Mouse (Mus musculus): ENCODE measurements at regions not wholly inside any gene's neighbourhood (a gene's known extent, or its start where the extent isn't known, plus 50 kb on each side); places are given as distances from the start of the nearest gene placed in this dataset.
A peak's percentile ranks its signal among the peaks of the same experiment; 100 is the strongest.

DNA sequence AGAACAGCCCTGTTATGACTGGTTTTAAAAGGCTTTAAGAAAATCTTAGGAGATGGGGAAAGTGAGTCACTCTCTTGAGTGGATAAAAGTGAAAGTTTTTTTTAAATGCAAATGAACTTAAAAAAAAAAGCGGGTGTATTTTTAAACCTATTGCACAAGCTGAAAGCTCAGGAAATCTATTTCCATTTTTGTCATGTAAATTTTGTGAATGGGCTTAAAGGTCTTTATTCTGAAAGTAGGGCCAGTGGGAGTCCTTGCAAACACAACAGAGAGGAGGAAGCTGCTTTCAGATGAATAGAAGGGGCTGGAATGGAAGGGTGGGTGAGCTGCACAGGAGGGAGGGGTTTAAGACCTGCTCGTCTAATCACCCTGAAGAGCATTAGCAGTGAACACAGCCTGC, 62.9 kb downstream of the Fam84a start:
- no peak for DNase-seq

DNA sequence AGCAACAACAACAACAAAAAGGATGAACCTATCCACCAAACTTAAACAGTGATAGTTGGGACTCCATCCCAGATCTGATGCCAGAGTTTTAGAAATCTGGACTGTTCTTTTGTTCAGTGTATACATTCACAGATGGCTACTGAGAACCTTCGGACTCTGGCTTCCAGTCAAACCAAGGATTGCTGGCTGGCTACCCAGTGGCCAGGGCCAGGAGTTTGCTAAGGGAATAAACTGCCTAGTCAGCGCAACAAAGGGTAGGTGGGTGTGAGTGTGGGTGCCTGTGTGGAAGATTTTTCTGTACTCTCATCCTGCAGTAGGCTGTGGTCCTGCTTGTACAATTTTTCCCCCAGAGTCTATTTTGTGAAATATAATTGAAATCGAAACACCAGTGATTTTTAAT, 69.1 kb downstream of the Fam84a start:
- DNase-seq: no peak

DNA sequence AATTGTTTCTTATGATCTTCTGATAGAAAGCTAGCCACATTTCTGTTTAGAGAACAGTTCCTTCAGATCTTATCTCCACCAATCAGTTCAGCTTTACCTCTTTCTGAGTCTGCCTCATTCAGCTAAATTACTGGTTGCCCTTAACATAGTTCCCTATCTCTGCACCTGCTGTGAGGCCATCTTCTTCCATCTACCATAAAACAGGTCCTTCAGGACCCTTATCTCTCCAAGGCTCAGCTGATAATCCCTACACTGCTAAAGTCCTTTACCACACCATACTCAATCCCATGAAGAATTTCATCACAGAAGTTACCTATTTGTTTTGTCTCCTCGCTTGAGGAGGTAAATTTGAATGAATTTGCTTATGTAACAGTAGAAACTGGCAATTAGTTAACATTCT, 72.0 kb downstream of the Fam84a start:
- no peak for DNase-seq

DNA sequence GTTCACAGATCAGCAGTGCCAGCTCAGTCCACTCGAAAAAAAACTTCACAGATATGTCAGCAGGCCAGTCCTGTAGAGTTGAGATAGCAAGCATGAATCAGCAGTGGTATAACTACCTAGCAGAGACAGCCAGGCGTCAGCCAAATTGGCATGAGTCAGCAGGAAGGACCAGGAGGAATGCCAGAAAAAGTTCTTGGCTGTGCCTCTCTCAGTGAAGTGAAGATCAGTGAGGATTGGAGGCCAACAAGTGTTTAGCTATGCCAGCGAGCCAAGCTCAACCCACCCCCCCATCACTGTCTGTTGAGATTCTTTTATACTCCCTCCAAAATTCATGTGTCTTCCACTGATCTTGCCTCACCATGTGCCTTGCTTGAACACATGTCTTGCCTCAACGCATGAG, 82.8 kb downstream of the Fam84a start:
- no peak for DNase-seq

DNA sequence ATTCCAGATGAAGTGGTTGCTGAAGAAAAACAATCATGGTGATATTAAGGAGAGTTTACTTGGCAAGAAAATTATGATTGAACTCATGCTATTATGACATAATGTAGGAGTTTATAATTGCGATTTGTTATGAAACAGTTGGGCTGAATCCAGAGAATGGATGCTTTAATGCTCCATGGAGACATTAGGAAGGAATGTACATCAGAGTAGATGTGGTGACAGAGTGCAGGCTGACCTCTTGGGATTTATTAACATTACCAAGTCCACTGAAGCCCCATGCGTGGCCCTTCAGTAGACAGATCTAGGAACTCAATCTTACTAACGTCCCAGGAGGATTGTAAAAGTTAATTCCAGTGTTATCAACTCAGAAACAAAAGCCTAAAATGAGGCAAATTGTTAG, 86.5 kb downstream of the Fam84a start:
- peak; percentile 1 for DNase-seq

DNA sequence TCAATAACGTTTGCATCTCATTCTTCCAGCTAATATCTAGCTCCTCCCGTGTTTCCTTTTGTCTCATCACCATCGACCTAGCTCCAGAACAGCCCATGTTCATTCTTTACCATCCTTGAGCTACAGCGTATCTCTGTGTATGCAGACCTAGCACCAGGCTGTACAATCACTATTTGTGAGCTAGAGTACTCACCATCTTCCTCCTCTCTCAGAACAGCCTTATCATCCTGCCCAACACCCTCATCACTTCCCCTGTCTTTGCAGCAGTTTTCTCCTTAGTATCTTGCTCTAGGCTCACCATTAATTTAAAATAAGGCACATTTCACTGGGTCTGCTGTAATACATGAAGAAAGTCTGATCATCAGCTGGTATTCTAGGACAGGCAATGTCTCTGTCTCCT, 88.6 kb downstream of the Fam84a start:
- DNase-seq: no peak

DNA sequence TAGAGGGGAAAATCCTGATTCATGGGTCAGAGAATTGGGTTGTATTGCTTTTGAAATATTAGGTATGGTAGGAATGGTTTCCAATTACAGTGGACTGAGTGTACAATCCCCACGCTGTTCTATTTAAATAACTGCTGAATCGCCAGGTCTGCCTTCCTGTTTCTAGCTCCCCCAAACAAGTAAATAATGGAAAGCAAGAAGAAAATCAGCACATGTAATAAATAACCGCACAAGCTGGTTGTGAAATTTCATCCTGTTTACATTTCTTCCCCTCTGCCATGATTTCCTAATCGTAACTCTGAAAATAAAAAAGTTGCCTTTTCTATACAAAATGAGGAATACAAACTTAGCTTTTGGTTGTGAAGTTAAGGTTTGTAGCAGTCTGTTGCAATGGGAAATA, 95.7 kb downstream of the Fam84a start:
- no peak for DNase-seq

DNA sequence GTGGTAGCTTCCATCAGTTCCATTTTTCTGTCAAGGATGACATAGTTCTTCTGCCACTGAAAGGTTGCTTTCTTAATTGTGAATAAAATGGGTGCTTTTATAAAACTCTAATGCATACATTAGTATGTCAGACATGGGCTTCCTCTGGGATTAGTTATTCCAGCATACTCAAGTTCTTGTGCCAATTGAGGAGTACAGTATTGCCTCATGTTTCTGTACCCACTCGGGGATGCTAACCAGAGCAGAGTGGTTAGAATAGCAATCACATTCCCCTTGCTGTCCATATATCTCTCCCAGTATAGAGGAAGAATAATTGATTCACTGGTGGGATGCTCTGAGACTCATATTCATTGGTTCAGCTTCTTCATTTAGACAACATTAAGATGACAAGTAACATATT, 119.5 kb downstream of the Fam84a start:
- DNase-seq: no peak

DNA sequence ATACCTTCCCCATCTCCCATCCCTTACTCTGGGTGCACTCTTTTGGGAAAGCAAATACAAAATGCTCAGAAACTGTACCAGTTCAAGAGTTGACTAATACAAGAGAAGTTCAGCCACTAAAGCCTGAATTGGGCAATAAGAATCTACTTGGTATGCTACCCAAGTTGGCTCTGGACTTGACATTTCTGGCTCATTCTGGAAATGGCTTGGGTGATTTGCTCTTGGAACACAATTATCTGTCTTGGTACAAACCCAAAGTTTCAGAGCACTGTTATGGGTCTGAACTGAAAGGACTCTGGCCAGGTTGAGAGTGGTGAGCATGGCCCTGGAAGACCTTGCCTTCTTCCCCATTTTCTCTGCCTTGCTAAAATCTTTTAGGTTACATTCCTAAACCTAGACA, 136.6 kb downstream of the Fam84a start:
- no peak for DNase-seq

DNA sequence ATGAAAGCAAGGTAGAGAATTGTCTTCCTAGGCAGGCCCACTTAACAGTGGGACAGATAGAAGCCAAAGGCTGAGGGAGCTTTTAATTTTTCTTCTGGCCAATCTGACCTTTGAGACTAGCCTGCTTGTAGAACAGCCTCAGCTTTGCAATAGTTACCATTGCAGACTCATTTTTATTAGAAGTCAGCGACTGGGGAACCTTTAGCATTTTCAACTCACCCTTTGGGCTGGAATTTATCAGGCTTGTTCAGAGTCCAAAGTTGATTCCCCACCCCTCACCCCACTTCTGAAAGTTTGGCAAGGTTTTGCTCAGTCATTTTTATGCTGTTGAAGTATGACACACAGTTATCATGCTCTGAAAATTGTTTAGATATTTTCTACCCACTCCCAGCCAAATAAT, 145.9 kb downstream of the Fam84a start:
- DNase-seq: peak; percentile 64

DNA sequence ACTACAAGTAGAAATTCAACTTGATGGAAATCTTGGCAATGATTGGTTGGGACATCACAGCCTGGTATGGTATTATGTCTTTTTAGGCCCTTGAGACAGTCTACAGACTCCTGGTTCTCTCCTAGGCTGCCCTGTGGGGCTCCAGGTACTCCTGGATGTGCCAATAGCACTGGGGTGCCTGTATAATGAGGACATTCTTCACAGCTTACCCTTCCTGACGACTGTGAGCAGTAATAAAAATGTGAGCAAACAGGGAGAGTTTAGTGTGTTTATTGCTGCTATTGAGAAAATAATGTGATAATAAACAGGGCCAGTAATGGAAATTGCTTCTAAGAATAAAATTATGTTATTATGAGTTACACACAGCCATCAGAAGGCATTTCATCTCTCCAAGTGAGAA, 150.2 kb downstream of the Fam84a start:
- DNase-seq: no peak

DNA sequence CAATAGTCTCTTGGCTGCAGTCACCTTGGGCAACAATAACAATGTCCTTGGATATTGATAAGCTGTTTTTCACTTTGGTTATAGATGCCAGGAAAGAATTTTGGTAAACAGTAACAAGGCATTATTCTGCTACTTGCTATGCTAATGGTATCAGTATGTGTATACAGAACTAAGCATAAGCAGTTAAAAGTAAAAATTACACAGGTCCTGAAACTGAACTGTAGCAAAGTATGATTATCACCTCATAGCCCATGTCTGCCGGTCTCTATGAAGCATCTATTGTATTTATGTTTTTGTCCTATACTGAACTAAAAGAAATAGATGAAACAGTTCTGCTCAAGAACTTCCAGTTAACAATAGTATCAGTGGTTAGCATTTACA, 167.5 kb downstream of the Fam84a start:
- no peak for DNase-seq

DNA sequence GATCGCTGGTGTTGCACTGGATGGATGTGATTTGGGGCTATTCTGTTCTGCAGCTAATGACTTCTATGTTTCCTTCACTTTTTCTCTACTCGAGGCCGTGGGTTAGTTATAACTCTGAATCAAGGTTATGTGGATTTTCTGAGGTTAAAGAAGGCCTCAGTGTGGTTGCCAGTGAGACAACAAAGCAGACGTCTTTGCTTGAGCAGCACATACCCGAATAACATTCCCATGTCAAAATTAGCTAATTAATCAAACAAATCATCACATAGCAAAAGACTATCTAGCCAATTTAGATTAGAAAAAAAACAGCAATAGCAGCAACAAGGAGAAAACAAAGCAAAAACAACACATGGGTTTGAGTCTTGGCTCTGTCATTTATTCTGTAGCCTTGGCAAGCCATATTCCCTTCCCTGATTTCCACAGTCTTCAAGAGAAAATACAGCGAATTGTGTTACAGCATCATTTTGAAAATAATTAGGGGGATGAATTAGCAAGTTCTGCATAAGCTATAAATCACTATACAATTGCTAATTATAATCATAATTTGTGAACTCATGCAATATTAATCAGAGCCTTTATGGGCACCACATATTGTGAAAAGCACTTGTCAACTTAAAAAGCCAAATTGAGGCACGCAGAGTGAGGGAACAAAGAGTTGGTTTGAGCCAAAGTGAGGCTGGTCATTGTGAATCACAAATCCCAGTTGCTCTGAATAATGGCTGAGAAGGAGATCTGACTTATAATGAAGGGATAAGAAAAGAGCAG, 168.0 kb downstream of the Fam84a start:
- no peak for DNase-seq

DNA sequence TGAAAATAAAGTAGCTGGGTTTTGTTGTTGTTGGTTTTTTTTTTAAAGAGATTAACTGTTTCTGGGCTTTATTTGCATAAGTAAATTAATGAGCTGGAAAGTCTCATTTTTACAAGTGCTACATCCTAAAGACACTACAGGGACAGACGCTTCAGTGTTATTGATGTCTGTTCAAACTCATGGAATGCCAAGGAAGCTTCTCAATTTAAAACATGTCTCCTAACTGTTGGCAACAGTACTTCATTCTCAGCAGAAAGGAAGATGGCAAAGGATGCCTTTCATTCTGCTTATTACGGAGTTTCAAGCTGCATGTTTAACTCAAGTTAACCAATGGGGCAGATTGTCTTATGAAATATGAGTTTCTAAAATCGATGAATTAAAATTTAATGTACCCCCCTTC, 187.3 kb downstream of the Fam84a start:
- no peak for DNase-seq

DNA sequence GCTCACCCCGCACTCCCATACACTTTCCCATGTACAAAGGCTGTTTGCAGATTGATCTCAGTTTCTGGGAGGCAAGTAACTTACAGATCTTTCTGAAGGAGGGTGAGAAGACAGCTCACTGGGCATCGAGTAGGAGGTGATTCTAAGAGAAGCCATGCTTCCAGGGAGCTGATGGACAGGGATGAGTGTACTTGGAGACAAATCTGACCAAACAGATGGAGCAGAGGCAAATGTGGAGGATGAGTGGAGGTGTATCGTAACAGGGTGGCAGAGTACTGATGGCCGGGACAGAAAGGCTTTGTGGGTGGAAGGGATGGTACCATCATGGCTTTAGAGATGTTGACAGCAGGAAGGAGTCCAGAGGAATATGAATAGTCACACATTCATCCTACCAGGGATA, 212.4 kb downstream of the Fam84a start:
- DNase-seq: no peak

DNA sequence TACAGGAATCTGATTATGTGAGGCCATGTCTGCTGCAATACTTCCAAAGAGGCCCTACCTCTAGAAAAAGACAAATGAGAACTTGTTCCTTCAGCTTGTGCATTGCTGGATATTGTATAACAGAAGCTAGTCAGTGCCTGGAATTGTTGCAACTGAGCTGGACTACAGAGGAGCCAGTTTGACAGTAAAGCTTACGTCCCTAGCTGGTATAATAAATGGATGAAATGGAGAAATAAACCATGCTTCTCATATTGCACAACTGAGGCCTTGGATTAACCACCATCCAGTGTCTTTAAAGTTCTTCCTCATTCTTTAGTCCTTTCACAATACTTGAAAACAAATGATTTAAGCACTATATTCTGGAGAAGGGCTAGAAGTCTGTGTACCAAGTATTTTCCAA, 230.8 kb downstream of the Fam84a start:
- DNase-seq: no peak

DNA sequence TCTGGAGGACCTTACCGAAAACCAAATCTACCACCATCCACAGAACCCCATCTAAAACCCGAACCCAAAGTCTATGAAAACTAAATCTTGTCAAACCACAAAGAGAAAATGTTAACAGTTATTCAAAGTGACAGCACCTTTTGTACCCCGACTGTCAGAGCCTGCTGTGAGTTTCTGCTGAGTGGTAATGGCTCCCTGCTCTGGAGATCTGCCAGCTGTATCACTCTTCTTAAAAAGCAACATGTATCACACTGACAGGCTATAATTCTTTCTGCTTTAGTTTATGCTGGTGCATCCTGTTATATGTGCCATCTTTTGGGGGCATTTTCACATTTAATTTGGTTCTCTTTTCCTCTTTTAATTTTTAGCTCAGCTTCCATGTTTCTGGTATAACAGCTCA, 268.5 kb downstream of the Fam84a start:
- no peak for DNase-seq

DNA sequence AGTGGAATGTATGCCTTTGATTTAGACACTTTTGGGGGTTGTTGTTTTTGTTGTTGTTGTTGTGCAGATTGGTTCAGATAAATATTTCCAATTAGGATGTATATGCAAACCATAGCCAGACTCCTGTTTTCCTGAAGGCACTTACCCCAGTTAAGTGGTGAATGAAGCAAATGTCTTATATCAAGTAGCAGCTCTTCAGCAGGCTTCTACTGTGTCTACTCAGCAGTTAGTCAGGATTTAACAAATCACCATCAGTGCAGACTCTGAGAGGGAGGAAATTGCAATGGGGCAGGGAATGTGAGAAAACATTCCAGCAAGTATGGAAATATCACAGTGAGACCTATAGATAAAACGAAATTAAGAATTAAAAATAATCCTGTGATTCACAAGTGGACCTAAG, 282.7 kb downstream of the Fam84a start:
- DNase-seq: no peak

DNA sequence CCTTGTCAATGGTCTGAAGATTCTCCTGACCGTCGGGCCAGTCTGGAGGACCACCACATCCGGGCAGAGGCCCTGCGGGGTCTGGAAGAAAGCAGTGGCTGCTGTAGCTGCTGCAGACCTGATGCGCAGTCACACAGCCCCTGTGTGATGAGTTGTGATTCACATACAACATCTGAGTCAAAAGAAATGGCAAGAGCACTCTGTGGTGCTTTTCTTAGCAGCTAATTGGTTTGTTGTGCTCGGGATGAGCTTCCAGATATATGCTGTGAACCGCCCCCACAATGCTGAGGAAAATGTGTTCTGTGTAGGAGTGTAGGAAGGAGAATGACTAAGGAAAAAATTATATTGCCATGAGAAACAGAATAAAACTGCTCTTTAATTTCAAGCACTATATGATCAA, 290.6 kb downstream of the Fam84a start:
- DNase-seq: no peak

DNA sequence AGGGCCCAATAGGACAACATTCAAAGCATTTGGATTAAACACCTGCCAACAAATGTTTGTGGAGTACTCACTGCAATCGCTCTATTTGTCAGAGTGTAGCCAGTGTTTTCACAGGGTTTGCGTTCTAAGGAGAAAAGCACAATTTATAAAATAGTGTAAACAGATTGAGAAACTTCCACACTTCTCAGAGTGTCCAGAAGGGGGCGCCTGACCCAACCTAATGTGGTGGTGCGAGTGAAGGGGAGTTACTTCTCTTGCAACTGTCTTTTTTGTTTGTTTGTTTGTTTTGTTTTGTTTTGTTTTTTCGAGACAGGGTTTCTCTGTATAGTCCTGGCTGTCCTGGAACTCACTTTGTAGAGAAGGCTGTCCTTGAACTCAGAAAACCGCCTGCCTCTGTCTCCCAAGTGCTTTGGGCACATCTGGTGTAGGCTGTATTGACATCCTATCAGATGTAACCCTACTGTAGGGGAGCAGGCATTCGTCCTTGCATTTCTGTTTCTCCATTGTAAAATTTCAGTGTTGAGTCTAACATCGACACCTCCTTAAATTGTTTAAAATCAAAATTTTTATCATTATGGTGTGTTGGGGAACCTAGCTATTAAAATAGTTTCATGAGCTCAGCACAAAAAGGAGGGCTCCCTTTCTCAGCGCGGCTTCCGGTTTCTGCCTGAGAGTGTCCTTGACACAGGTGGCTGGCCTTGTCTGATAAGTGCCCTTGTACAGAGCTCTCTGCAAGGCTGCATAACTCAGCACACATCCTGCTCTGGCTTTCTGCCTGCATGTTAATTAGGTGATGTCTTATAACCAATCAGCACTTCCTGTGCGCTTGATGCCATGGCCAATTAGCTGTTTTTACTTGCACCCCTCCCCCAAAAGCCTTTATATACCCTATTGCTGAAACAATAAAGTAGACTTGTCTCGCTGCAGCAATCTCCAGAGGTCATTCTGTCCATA, 307.0 kb downstream of the Fam84a start:
- DNase-seq: peak; percentile 37

DNA sequence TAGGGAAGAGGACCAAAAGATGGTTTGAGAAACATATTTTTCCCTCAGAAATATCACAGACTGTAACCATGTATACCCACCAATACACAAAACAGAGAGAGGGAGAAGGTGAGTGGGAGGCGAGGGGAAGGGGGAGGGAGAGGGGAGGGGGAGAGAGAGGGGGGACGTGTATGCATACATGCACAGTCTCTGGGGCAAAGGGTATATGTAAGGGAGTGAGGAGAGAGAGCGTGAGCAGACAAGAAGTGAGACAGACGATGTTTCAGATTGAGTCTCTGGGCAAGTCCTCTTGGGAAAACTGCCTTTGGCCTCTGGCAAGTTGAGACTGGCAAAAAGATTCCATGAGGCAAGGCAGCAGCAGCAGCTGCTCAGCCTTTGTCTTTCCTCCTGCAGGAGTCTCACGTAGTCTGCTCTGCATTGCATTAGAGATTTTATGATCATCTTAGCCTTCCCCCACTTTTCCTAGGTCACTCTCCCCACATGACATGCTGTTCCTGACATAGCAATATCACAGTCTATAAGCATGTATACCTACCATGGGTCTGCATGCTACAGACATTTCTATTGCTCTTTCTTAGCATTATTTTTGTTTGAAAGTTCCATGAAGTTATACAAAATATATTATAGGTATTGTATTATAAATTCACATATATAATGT, 308.3 kb downstream of the Fam84a start:
- DNase-seq: no peak

DNA sequence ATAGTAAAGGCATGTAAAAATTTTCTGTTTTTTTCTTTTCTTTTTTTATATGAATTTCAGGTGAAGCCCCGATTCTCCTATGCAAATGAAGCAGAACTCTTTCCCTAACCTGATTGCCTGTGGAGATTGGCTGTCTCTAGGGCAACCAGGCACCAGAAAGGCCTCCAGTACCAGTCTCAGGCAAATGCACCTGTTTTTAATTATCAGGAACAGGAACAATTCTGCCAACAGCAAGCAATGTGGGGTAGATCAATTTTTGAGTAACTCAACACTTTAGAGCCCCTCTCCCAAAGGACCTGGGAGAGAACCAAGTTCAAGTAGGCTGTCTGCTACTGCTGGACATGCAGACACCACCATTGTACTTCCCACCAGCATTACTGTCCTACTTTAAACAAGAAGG, 310.6 kb downstream of the Fam84a start:
- no peak for DNase-seq

DNA sequence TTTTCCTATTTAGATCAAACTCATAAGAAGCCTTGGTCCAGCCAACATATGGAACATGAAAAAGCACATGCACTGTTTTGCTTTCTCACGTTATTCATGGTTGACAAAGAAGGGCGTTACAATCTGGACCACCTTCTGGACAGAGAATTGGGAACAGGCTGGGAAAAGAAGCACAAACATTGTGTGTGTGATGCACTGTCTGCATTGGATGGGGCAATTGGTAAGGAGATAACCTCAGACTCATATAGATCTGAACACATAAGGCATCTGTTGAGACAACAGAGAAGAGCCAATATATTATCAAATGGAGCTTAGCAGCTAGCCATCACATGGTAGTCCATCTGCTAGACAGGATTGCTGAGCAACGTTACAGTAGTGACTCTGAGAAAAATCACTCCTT, 317.1 kb downstream of the Fam84a start:
- no peak for DNase-seq

DNA sequence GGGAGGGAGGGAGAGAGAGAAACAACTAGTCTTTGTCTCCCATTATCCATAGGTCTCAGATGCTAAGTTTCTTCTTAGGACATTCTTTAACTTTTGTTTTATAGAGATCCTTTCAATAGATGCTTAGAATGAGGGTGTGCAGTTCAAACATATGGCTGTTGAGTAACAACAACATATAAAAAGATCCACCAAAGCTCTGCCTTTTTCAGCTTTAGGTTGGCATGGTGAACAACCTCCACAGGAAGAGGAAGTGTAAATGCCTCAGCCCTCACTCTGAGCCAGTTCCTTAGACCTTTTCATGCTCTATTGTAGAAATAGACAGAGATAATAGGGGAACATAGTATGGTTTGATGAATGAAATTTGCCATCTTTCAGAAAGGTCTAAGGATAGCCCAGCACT, 326.0 kb downstream of the Fam84a start:
- no peak for DNase-seq
